Mouse (Mus musculus): ENCODE results near the gene H2-M9. TPM values are rescaled to one million over a fixed set of nuclear protein-coding genes. Genes with fewer than 3 reads are reported as not detected.

Gene H2-M9
- polyA plus RNA-seq (2014; fragmentation: Nextera tagmentation; extraction: Ambion mirVana) = not detected in 2 replicates

GRCm38 (mm10) chr17:36642566-36642965 is at the start of gene H2-M9:
Gene H2-M9 (minus strand): TSS chr17:36642666.
- H3K9ac ChIP-seq (ENCODE audit: low read depth, low read length) = no peak within 1 kb of the TSS
- ATAC-seq (replicated peaks; ENCODE audit: insufficient number of reproducible peaks, low FRiP score, low TSS enrichment) = no peak
- no peak within 1 kb of the TSS for H3K4me3 ChIP-seq (ENCODE audit: low read depth, low read length)
- H3K4me2 ChIP-seq = no peak within 1 kb of the TSS
- no peaks in the 10 kb centered on the region for H3K36me3 ChIP-seq (ENCODE audit: control insufficient read depth, insufficient read depth, low read length)
- no peaks in the 10 kb centered on the region for H3K27me3 ChIP-seq (ENCODE audit: control insufficient read depth, insufficient read depth, low read length)
- H3K9me3 ChIP-seq (replicated peaks; ENCODE audit: control insufficient read depth, low read length) = no peaks in the 10 kb centered on the region; the same call in 1 of the 2 replicates
- 81% methylated on average over 3 of the region's 3 CpGs for WGBS (ENCODE audit: insufficient replicate concordance)
- H3K27ac ChIP-seq (ENCODE audit: low read depth, low read length) = no peak within 1 kb of the TSS
- no peaks in the 10 kb centered on the region for H3K4me1 ChIP-seq (ENCODE audit: control insufficient read depth, insufficient read depth, low read length)

- Histone ChIP-seq H3K4me2 (no peak within 1 kb of the TSS), H3K27me3 (ENCODE audit: control insufficient read depth, insufficient read depth, low read length) (no peaks in the 10 kb centered on the region), H3K4me1 (ENCODE audit: control insufficient read depth, insufficient read depth, low read length) (no peaks in the 10 kb centered on the region), H3K36me3 (ENCODE audit: control insufficient read depth, insufficient read depth, low read length) (no peaks in the 10 kb centered on the region), H3K9ac (ENCODE audit: low read depth, low read length) (no peak within 1 kb of the TSS), H3K27ac (ENCODE audit: low read depth, low read length) (no peak within 1 kb of the TSS), H3K9me3 (replicated peaks; ENCODE audit: control insufficient read depth, low read length) (no peaks in the 10 kb centered on the region), H3K4me3 (ENCODE audit: low read depth, low read length) (no peak within 1 kb of the TSS)
- WGBS (ENCODE audit: insufficient replicate concordance) = 74% methylated on average over 3 of the region's 3 CpGs
- no peak for ATAC-seq (replicated peaks; ENCODE audit: insufficient number of reproducible peaks, low FRiP score, low TSS enrichment)
These were observed 29.7 kb upstream of the H2-M9 start, which contains the start of gene H2-M1 for GRCm38 (mm10) chr17:36672119-36672518. Gene H2-M1 (minus strand): TSS chr17:36672219.

Other genes with a start within 250 kb of the H2-M9 start
- gene H2-M10.4, start 180.3 kb downstream of the H2-M9 start, polyA plus RNA-seq (2014; fragmentation: Nextera tagmentation; extraction: Ambion mirVana) = not detected in 2 replicates
- not detected in 2 replicates for gene H2-M11, start 95.6 kb downstream of the H2-M9 start, polyA plus RNA-seq (2014; fragmentation: Nextera tagmentation; extraction: Ambion mirVana)
- not detected in 2 replicates for gene H2-M1, start 29.6 kb upstream of the H2-M9 start, polyA plus RNA-seq (2014; fragmentation: Nextera tagmentation; extraction: Ambion mirVana)
- not detected in 2 replicates for gene H2-M10.5, start 130.2 kb upstream of the H2-M9 start, polyA plus RNA-seq (2014; fragmentation: Nextera tagmentation; extraction: Ambion mirVana)
- gene H2-M10.6, start 169.5 kb upstream of the H2-M9 start, polyA plus RNA-seq (2014; fragmentation: Nextera tagmentation; extraction: Ambion mirVana) = not detected in 2 replicates
- gene Trim26, start 194.5 kb upstream of the H2-M9 start, polyA plus RNA-seq (2014; fragmentation: Nextera tagmentation; extraction: Ambion mirVana) = 21.4 and 21.9 TPM in 2 replicates
- 0.31 and 0.39 TPM in 2 replicates for gene Trim15, start 224.5 kb upstream of the H2-M9 start, polyA plus RNA-seq (2014; fragmentation: Nextera tagmentation; extraction: Ambion mirVana)
- 28.7 and 32.3 TPM in 2 replicates for gene Trim10, start 226.9 kb upstream of the H2-M9 start, polyA plus RNA-seq (2014; fragmentation: Nextera tagmentation; extraction: Ambion mirVana)
- not detected in 2 replicates for gene Trim40, start 247.5 kb upstream of the H2-M9 start, polyA plus RNA-seq (2014; fragmentation: Nextera tagmentation; extraction: Ambion mirVana)